Mouse (Mus musculus): ENCODE results near the gene Elane.

Elane gene

DNA sequence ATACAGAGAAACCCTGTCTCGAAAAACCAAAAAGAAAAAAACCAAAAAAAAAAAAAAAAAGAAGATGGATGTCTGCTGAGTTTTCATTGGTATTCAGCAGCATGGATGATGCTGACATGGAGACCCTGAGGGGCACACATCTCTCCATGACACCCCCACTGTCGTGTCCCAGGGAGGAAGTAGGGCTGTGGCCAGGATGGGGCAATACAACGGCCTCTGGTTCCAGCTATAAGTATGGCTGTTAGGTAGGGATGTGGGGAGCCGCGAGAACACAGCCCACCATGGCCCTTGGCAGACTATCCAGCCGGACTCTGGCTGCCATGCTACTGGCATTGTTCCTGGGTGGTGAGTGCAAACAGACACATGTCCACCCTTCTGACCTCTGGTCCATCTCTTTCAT is at the start of gene Elane:
Gene Elane, plus strand, starts transcription at position 194 of the 400 bp plus-strand sequence.
- DNase-seq (ENCODE audit: low read depth): no peak

DNA sequence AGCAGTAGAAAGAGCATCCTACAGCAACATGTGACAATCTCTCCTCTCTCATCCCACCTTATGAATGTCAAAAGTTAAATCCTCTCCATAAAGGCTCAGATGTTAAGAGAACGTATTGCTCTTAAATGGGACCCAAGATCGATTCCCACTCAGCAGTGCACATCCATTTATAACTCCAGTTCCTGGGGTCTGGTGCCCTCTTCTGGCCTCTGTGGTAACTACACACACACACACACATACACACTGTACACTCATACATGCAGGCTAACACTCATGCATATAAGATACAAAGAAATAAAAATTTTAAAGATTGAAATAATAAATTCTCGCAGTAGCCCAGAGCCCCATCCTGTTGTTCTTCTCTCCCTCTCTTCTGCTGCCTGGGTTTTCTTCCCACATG is 49.1 kb upstream of the Elane start:
- DNase-seq (ENCODE audit: low read depth): peak; percentile 45

DNA sequence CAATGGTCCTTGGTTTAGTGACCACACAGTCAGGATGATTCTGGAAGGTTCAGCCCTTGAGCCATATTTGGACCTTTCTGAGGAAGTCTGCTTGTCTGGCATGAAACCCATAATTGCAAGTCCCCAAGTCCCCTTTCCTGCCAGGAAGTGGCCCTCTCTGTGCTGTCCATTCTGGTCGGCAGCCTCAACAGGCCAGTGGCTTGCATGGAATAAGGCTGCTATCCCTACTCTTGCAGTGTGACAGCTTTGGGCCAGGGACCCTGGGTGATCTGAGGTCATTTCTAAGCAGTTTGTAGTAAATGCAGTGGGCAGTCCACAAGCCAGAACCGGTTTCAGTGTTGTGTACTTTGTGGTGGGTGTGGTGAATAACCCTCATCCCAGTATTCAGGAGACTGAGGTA is 47.9 kb upstream of the Elane start:
- DNase-seq (ENCODE audit: low read depth): no peak

DNA sequence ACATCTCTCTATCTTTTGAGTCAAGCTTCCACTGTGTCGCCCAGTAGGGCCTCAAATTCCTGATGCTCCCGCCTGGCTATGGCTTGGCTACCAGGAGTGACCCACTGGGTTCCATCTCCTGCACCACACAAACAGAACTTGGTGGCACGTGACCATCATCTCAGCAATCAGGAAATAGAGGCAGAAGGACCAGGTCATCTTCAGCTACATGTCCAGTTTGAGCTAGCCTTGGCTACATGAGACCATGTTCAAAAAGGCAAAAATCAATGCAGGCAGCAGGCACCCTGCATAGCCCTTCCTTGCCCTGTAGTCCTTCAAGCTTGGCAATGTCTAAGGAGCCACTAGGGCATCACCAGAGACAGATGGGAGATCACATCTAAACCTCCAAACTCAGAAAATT is 46.0 kb upstream of the Elane start:
- no peak for DNase-seq (ENCODE audit: low read depth)

DNA sequence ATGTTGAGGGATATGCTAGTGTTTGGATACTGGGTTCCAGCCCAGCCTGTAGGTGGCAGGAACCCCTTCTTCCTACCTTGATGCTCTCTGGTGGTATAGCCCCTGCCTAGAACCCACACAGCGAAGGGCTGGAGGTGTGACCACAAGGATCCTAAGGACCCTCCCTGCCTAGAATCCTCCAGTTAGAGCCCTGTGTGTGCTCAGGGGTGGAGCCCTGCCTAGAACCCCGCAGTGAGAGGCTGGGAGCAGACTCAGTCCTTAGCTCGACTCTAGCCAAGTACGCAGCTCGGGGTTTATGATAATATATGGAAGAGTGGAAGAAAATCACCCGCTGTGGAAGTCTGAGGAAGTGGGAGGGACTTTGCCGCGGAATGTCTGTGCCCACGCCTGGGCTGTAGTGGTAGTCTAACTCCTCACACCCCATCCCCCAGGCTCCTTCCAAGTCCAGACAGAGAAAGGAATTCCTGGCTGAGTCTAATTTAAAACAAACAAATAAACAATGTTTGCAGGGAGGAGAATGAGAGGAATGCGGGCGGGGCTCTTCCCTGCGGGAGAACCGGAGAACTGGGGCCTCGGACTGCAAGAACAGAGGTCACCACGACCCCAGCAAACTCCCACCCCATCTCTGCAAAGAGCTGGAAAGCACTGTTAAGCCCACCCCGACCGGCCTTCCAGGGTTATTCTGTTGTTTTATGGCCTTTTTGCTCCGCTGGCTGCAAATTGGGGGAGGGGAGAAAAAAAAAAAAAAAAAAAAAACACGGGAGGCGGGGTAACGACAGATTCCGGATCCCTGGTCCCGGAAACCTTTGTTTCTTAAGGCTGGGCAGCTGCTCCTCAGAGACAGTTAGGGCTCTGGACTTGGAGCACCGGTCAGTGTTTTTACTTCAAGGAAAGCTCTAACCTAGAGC is 45.1 kb upstream of the Elane start:
- DNase-seq (ENCODE audit: low read depth): no peak

DNA sequence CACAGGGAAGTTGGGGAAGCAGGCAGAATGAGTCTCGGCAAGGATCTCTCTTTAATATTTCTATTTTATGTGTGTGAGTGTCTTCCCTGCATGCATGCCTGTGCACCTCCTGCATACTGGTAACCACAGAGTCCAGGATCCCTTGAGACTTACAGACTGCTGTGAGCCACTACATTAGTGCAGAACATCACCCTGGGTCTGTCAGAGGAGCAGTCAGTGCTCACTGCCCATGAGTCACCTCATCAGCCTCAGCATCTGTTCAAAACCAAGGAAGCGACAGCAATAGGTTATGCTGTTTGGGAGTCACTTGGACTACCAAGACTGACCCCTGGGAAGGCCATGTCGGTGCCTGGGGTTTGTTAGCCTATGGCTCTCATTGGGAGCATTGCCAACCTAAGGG is 43.7 kb upstream of the Elane start:
- DNase-seq (ENCODE audit: low read depth): no peak

DNA sequence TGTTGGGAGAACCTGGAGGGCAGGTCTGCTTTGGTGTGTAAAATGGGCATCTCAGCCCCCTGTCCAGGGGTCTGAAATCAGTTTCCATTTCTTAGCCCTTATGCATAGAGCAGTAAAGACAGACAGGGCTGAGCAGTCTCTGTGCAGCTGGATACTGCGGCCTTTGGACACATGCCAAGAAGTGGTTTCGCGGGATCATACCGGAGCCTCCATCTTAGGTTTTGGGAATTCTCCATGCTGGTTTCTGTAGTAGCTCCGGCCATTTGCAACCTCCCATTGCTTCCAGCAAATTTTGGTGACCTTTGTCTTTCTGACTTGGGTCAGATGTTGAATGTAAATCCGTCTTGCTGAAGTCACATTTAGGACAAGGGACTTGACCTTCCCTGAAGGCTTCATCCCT is 42.6 kb upstream of the Elane start:
- DNase-seq (ENCODE audit: low read depth): no peak

DNA sequence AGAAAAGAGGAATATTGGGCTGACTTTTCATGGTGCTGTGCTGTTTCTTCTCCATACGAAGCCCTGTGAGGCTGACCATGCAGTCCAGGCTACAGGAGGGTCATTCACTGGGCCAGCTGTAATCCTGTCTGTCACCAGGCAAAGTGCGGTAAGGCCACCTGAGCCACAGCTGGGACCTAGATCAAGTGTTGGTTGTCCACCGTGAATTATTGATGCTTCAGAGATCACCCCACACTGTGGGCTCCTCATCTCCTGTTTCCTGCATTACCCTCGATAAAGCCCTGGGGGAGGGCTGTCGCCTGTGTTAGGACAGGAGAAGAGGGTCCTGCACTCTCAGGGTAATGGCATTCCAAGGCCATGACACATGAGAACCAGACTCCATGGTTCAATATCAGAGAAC is 39.5 kb upstream of the Elane start:
- no peak for DNase-seq (ENCODE audit: low read depth)

DNA sequence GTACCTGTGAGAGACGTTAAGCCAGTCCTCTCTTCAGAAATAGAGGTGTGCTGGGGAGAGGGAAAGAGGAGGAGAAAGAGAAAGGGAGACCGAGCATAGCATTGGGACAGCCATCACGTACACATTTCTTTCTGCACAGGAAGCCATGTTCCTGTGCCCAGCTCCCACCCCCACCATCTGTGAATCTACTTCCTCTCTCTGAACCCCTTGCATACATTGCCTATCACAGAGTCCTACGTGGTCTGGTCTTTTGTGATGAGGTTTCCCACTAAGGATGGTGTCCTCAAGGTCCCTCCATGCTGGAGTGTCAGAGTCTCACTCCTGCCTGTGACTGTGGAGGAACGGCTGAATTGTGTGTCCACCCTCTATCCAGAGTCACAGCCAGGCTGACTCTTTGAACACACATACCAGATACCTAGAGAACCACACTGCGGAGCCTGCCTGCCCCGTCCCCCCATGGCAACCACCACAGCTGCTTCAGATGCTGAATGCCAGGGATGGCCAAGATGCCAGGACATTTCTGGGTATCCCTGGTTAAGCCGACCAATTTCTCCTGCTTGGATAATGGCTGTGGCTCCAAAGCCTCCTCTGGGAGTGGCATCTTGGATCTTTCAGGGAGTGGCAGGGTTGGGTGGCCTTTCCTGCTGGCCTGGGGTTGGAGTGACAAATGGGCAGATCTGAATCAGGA is 36.0 kb upstream of the Elane start:
- DNase-seq (ENCODE audit: low read depth): peak; percentile 55

DNA sequence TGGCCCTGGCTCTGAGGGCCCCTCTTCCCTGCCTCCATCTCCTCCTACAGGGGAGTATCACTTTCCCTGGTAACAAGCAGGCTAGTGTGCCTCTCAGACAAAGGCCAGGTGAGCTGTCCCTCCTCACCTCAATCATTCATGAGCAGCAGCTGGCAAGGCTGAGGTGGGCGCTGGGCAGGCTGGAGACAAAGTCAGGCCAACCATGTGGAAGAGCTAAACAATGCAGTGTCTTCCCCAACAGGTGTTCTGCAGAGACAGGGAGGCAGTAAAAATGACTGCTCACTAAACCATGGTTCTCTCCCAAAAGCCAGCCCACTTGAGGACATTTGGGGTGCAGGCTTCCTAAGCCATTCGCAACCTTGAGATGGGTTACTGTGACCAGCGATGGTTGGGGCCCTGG is 34.4 kb upstream of the Elane start:
- no peak for DNase-seq (ENCODE audit: low read depth)

DNA sequence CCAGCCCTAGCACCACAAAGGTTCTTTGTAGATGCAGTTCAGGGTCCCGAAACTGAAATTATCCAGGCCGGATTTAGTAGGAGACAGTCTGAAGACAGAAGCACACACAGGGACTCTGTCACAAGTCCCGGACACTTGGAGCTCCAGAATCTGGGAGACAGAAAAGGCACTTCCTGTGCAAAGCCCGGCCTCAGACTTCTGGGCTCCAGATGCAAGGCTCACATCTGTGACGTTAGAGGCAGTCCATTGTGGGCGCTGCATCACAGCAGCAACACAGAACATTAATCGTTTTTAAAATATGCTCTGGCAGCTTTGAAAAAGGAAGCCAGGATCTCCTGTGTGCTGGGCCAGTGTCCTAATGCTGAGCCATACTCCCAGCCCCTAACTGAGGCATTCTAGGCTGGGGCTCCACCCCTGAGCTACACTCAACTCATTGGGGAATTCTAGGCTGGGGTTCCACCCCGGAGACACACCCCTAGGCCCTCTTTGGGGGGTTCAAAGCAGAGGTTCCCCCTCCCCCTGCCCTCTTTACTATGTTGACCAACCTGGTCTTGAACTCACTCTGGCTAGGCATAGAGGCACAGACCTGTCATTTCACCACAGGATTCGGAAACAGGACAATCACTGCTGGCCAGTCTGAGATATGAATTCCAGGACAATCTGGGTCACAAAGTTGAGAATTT is 33.8 kb upstream of the Elane start:
- DNase-seq (ENCODE audit: low read depth): peak; percentile 64

DNA sequence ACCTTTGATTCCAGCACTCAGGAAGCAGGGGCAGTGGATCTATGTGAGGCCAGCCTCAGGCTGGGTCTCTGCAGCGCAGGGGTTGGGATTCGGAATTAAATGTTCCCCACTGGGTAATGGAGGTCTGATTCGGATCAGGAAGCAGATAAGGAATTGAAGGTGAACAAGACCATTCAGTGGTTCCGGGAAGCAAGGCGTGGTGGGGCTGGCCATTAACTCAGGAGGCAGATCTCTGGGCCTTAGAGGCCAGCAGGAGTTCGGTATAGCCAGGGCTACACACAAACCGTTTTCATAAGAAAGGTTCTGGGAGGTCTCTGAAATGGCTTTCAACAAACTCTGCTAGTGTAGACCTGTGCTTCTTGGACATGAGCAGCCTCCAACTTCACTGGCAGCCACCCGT is 33.2 kb upstream of the Elane start:
- peak; percentile 43 for DNase-seq (ENCODE audit: low read depth)

DNA sequence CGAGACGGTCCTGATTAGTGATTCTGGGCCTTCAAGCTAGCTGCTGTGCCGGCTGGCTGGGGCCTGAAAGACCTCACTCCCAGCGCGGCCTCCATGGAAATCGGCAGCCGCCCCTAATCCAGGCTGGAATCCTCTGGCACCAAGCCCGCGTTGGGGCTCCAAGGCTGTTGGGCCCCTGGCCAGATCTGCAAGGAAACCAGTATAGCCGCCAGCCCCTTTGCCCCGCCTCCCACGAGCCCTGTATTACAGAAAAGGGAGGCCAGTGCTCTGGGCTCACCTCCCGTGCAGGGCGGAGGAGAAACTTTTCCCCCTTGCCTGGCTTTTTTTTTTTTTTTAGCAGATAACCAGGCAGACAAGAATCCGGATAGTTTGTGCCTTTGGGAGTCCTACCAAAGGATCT is 32.7 kb upstream of the Elane start:
- DNase-seq (ENCODE audit: low read depth): peak; percentile 78

DNA sequence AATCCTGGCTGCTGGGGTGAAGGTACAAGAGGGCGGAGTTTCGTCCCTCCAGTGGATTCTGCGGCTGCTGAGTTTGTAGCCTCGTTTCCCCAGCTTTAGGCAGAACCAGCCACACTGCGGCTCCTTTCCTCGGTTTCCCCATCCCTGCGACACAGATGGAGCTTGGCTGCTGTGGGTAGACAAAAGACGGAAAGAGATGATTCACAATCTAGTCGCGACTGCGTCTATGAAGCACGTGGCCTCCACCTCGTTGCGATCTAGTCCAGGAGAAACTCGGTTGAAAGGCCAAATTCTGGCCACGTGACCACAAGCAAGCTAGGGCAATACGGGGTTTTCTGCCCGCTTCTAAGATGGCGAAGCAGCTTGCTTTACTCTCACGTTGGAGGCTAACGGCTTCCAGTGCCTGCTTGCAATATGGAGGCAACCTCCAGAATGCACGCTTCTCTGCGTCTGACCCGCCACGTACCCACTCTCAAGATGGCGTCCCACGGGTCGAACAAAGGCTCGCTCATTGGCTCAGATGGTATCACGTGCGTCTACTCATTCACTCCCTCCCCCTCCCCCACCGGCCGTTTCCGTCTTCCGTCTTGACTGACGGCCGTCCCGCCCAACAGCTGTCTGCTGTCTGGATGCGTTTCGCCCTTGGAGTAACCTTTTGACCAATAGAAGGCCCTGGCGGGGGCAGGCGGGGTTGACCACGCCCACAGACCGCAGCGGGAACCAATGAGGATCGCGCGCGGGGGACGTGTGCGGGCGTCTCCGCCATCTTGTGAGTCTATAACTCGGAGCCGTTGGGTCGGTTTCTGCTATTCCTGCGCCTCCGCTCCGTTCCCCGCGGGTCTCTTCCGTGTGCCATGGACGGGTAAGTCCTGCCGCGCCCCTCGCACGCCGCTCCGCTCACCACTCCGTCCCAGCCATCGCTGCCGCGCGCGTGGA is 31.9 kb upstream of the Elane start, which contains the start of gene Ptbp1:
Gene Ptbp1, plus strand, starts transcription at position 568 of the 936 bp plus-strand sequence.
- peak; percentile 100 for DNase-seq (ENCODE audit: low read depth)

DNA sequence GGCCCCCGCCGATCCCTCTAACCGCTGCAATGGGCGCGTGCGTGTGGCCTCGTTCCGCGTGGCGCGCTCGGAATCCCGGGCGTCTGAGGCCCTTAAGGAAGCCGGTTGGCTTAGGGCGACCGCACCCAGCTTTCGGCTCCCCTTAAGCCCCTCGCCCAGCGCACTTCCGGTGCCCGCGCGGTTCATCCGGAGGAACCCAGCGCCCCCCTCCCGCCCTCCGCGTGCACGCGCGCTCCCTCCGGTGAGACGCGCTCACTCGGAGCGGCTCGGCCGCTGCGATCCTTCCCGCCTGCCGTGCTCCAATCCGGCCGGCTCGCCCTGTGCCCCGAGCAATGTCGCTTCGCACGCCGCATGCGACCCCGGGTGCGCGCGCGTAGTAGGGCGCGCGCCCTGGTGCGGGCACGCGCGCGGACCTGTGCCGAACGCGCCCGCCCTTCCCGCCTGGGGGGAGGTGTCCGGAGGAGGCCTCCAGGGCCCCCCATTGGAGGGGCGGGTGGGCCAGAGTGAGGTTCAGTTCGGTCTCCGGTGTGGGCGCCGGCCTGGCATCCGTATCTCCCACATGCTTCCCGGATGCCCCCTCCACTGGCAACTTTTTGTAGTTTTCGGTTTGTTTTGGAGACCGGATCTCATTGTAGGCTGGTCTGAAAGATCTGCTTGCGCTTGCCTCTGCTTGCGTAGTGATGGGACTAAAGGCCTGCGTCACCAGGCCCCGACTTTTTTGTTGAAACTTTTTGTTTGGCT is 31.1 kb upstream of the Elane start:
- DNase-seq (ENCODE audit: low read depth): peak; percentile 88

DNA sequence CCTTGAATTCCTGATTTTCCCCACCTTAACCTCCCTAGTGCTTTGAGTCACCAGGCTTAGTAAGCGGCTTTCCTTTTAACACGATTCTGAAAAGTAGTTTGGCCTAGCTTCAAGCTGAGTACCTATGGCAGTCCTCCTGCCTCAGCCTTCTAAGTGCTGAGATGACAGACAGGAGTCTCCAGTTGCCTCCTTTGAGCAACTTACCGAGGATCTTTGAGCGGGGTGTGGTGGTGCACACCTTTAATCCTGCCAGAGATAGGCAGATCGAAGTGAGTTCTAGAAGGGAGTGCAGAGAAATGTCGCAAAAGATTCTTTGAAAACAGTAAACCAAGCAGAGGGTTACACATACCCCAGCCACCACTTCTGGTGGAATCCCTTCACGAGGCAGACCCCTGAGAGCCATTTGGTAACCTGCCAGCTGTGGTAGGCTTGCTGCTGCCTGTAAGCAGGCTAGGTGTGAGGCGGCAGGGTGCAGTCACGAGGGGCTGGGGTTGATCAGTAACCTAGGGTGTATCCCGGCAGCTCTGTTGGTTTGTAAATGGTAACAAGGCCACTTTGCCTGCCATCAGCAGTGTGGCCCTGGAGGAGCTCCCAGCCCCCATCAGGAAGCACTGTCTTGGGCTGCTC is 30.4 kb upstream of the Elane start:
- DNase-seq (ENCODE audit: low read depth): peak; percentile 60

DNA sequence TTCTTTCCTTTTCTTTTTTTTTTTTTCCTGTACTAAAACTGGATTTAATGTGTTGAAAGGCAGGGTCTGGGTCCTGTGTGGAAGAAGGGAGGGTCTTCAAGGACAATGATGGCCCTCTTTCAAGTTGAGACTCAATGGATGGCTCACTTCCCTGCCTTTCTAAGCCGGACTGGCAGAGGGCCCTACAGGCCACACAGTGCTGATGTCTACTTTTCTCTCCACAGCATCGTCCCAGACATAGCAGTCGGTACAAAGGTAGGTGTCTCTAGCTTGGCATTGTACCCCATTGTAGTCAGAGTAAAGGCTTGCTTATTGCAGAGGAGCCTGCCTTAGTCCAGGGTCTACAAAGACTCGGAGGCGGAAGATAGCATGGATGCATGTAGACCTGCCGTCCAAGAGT is 29.8 kb upstream of the Elane start:
- DNase-seq (ENCODE audit: low read depth): peak; percentile 45

DNA sequence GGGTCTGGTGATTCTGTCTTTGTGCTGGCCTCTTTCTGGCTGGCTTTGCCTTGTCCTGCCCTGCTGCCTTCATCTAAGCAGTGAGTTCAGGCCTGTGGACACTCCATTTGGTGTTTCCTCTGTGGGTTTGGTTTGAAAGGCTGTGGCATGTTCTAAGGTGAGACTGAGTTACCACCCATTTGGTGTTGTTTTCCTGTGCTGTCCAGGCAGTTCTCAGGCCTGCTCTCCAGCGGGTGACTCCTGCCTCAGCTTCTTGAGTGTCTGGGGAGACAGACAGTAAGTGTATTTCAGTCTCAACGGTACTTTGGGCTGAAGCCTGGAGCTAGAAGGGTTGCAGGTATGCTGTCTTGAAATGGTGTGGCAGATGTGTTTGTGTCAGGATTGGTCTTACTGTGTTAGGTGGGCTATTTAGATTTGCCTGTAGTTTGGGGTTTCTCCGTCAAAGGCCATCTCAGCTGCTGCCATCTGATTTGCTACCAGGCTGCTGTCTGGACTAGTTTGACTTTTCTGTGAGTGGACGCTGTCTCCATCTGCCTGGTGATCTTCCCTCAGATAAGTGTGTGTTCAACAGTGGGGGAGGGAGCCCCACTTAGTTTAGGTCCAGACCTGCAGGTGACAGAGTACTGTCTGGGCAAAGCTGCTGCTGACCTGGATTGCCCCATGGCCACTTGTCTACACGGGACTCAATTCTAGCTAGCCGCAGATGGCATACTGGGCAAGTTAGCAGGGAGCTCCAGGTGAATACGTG is 29.2 kb upstream of the Elane start:
- DNase-seq (ENCODE audit: low read depth): peak; percentile 47

DNA sequence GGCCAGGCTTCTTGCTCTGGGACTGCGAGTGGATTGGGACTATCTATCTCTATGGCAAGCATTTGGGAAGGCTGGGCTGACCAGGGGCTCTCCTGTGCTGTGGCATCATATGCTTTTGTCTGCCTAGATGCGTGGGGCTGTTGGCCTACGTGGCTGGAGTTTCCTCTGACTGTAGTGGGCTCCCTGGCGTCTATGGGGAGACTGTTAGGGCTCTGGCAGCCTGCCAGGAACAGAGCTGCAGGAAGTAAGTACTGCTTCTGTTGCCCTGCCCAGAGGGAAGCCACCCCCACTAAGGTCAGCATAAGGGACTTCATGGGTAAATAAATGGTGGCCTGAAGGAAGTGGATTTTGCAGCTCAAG is 28.6 kb upstream of the Elane start:
- DNase-seq (ENCODE audit: low read depth): peak; percentile 83

DNA sequence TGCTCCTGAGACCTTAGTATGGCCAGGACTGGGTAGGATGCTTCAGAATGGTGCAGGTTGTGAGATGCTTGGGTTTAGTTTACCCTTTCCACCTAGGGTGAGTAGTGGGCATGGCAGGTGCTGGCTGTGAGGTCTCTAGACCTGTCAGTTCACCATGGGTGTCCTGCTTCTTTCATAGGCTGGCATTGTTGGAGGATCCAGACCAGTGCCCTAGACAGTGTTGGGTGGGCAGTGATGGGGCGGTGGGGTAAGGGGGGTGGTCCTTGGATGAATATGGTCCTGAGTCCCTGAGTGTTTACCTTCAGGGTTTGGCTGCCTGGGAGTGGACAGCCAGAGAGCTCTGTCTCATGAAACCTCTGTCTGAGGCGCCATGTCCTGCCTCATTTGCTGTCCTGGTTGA is 28.2 kb upstream of the Elane start:
- no peak for DNase-seq (ENCODE audit: low read depth)

All from induced T-regulatory cell, adult 2 months (primary cell).